ENCODE assay signal across 25 mouse cellular contexts in the genomic region with DNA sequence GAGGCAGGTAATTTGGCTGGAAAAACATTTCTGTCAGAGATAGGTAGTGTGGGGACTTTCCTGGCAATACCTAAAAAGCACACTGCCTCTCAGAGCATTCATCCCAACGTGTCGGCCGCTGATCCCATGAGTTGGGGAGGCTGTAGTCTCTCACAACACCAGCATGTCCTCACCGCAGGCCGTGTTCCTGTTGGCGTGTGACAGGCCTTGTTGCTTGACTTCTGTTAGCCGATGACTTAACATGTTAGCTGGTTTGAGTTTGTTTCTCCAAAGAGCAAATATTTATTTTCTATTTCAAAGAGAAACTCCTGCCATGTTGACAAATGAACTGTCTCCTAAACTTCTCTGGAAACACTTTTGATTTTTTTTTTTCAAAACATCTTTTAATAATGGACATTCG.
"Had no signal": no experiment of that assay in that cellular context is flagged by ENCODE, and none has a peak within 500 bp of the region (broad histone marks: within the 10 kb centered on the region; RNA-seq: fewer than 3 reads in every experiment).

No protein-coding gene starts in this region.

- ATAC-seq: hindbrain, postnatal 0 days; intestine, embryonic 16.5 days had no signal

- H3K9ac ChIP-seq: heart, embryonic 13.5 days; heart, embryonic 15.5 days; hindbrain, embryonic 13.5 days; hindbrain, embryonic 15.5 days; kidney, embryonic 15.5 days; limb, embryonic 13.5 days; limb, embryonic 15.5 days had no signal

- H3K4me2 ChIP-seq: heart, embryonic 11.5 days; heart, embryonic 13.5 days; heart, embryonic 15.5 days; hindbrain, embryonic 13.5 days; hindbrain, embryonic 15.5 days; kidney, embryonic 15.5 days; limb, embryonic 13.5 days; limb, embryonic 15.5 days had no signal

- H3K27me3 ChIP-seq: heart, embryonic 13.5 days; heart, embryonic 15.5 days; hindbrain, embryonic 13.5 days; hindbrain, embryonic 15.5 days; kidney, embryonic 15.5 days; limb, embryonic 13.5 days; limb, embryonic 15.5 days had no signal

- H3K9me3 ChIP-seq: heart, embryonic 13.5 days; heart, embryonic 15.5 days; hindbrain, embryonic 13.5 days; hindbrain, embryonic 15.5 days; kidney, embryonic 15.5 days; limb, embryonic 13.5 days; limb, embryonic 15.5 days had no signal

- DNase-seq: gastrocnemius, postnatal 14 days; gastrocnemius, postnatal 36 days; heart, adult 11 months; heart, adult 2 months; heart, postnatal 14 days; heart, postnatal 36 days; kidney, adult 11 months; kidney, adult 2 months; kidney, adult 9 months; kidney, postnatal 14 days; kidney, postnatal 36 days; layer of hippocampus, adult 9-11 months; layer of hippocampus, postnatal 36 days; left cerebral cortex, postnatal 4 days had no signal

- H3K4me1 ChIP-seq: hindbrain, embryonic 13.5 days; hindbrain, embryonic 15.5 days; kidney, embryonic 15.5 days; limb, embryonic 13.5 days; limb, embryonic 15.5 days had no signal

- H3K4me3 ChIP-seq: heart, adult 2 months; heart, embryonic 13.5 days; heart, embryonic 15.5 days; hindbrain, embryonic 13.5 days; hindbrain, embryonic 15.5 days; kidney, embryonic 15.5 days; limb, embryonic 13.5 days; limb, embryonic 15.5 days had no signal

- H3K27ac ChIP-seq: heart, adult 2 months; heart, embryonic 13.5 days; heart, embryonic 15.5 days; hindbrain, embryonic 13.5 days; hindbrain, embryonic 15.5 days; hindbrain, postnatal 0 days; kidney, embryonic 15.5 days; kidney, postnatal 0 days; limb, embryonic 13.5 days; limb, embryonic 15.5 days had no signal
